Comparison of ENCODE assay signal across 13 mouse cellular contexts in genomic region chr14:27391776-27392308, GRCm38 (mm10). TPM values are rescaled to one million over a fixed set of nuclear protein-coding genes. Genes with fewer than 3 reads are reported as not detected.
DNase-seq lines count a peak whose midpoint lies in the region; ATAC-seq lines count a peak whose summit lies in the region.
"Had no signal": no experiment of that assay in that cellular context is flagged by ENCODE, and none has a peak within 500 bp of the region (broad histone marks: within the 10 kb centered on the region; RNA-seq: fewer than 3 reads in every experiment).

No protein-coding gene starts in this region.

- ATAC-seq in CD4-positive, CD25-positive, alpha-beta regulatory T cell, adult 4 months = peak; percentile 26
- ATAC-seq: forebrain, embryonic 15.5 days had no signal

- DNase-seq in retina, postnatal 1 day = peak; percentile 70
- DNase-seq in retina, embryonic 14.5 days (ENCODE audit: low spot score) = no peak
- DNase-seq in brain, adult 2 months (ENCODE audit: low read depth, low spot score) = peak; percentile 68
- DNase-seq in urinary bladder, adult 2 months (ENCODE audit: low spot score) = no peak
- no peak for DNase-seq in neural tube, embryonic 10.5 days (ENCODE audit: extremely low spot score, low spot score)
- DNase-seq: adrenal gland, postnatal 25 days; cerebellum, adult 2 months; cerebellum, postnatal 10 days; embryo, embryonic 11 days; gastrocnemius, postnatal 14 days; heart, postnatal 36 days had no signal

RNA-seq across cellular contexts. Expression of gene Fam208a, which starts 36.8 kb away (rescaled TPM):
- 10 to 100 TPM; 37.8 to 48.1 TPM for polyA plus RNA-seq in CD4-positive, CD25-positive, alpha-beta regulatory T cell, adult 4 months (2017; shearing (Covaris generic))
- polyA plus RNA-seq in urinary bladder, adult 2 months (2012; rRNA removed) = 33.8 and 40.6 TPM in 2 replicates

Comparison
In these comparisons a context has a peak if more than half of its experiments do, and no peak if none do; other contexts are left out.
1. DNase-seq: peak in retina, postnatal 1 day (single experiment) and brain, adult 2 months (single experiment); none in retina, embryonic 14.5 days (single experiment), urinary bladder, adult 2 months (single experiment) and neural tube, embryonic 10.5 days (single experiment).